Mouse (Mus musculus) intestine, embryonic 14.5 days (tissue): ENCODE measurements at regions not wholly inside any gene's neighbourhood (a gene's known extent, or its start where the extent isn't known, plus 50 kb on each side); places are given as distances from the start of the nearest gene placed in this dataset.

Experiments used
- ATAC-seq: fragments of 200-750 bp; cut with Nextera tagmentation; replicated peaks from 2 replicates; pipeline ENCODE4 v1.8.0; 2017; ENCODE audit warnings: low read depth, moderate number of reproducible peaks, moderate TSS enrichment, moderate library complexity; ENCODE audit not compliant: low FRiP score, low TSS enrichment
- DNase-seq: peaks from one replicate; pipeline ENCODE4 v3.0.0-alpha.2; 2018; ENCODE audit warnings: low spot score
- H3K27ac ChIP-seq: fragments of 300-500 bp; sonication (generic); 2 replicates; pipeline ENCODE4 v1.5.1; 2014; ENCODE audit warnings: low read depth, mild to moderate bottlenecking, control low read depth
- H3K27me3 ChIP-seq: fragments of 300-500 bp; sonication (generic); replicated peaks from 2 replicates; pipeline ENCODE4 v1.6.1; 2014; ENCODE audit warnings: low read length, control low read depth; ENCODE audit not compliant: control insufficient read depth, insufficient read depth
- H3K36me3 ChIP-seq: fragments of 300-500 bp; sonication (generic); 2 replicates; pipeline ENCODE4 v1.6.1; 2014; ENCODE audit warnings: low read length, control low read depth; ENCODE audit not compliant: control insufficient read depth, insufficient read depth
- H3K4me1 ChIP-seq: fragments of 300-500 bp; sonication (generic); replicated peaks from 2 replicates; pipeline ENCODE4 v1.6.1; 2014; ENCODE audit warnings: low read length, control low read depth, mixed read lengths; ENCODE audit not compliant: control insufficient read depth, insufficient read depth
- H3K4me2 ChIP-seq: fragments of 300-500 bp; sonication (generic); 2 replicates; pipeline ENCODE4 v1.6.1; 2014; ENCODE audit warnings: low read length
- H3K4me3 ChIP-seq: fragments of 300-500 bp; sonication (generic); 2 replicates; pipeline ENCODE4 v1.5.1; 2014; ENCODE audit warnings: low read depth, low read length, control low read depth, mixed read lengths
- H3K9ac ChIP-seq: fragments of 300-500 bp; sonication (generic); 2 replicates; pipeline ENCODE4 v1.6.1; 2014; ENCODE audit warnings: mild to moderate bottlenecking, low read length
- H3K9me3 ChIP-seq: fragments of 300-500 bp; sonication (generic); 2 replicates; pipeline ENCODE4 v1.6.1; 2016; ENCODE audit warnings: low read length, control low read depth; ENCODE audit not compliant: control insufficient read depth
- WGBS: fragments of 180-500 bp; shearing (Covaris S2); extraction: QIAGEN DNeasy Blood & Tissue Kit; methylation state at CpG from one replicate; pipeline ENCODE4 v1.1.7; 2014; 5-methylcytosine and 5-hydroxymethylcytosine counted together

GRCm38 (mm10) chr1:186267317-186267716, 150.2 kb upstream of the Lyplal1 start:
- Histone ChIP-seq H3K36me3 (no peaks in the 10 kb centered on the region), H3K27me3 (no peaks in the 10 kb centered on the region), H3K4me2 (no peak overlapping the region), H3K4me3 (no peak overlapping the region), H3K9me3 (no peaks in the 10 kb centered on the region), H3K27ac (no peak overlapping the region), H3K4me1 (peaks cover 4% of the 10 kb centered on the region; the same call in 1 of the 2 replicates), H3K9ac (no peak overlapping the region)
- WGBS: 47% methylated on average over 2 of the region's 2 CpGs
- DNase-seq: peak; percentile 36
- ATAC-seq: no peak

- H3K4me2 ChIP-seq: no peak overlapping the region
- no peak overlapping the region for H3K4me3 ChIP-seq
- WGBS: 15% methylated on average over 3 of the region's 3 CpGs
- DNase-seq (peak; percentile 52), ATAC-seq (no peak)
- H3K4me1 ChIP-seq: peaks cover 21% of the 10 kb centered on the region
- no peaks in the 10 kb centered on the region for H3K27me3 ChIP-seq
- H3K27ac ChIP-seq: peak overlapping the region; percentile 59; the same call in 1 of the 2 replicates
- no peak overlapping the region for H3K9ac ChIP-seq
- no peaks in the 10 kb centered on the region for H3K9me3 ChIP-seq
- no peaks in the 10 kb centered on the region for H3K36me3 ChIP-seq
These were observed 147.5 kb upstream of the Lyplal1 start for GRCm38 (mm10) chr1:186264639-186265038.

GRCm38 (mm10) chr1:186263955-186264354, 146.8 kb upstream of the Lyplal1 start:
- Histone ChIP-seq H3K36me3 (no peaks in the 10 kb centered on the region), H3K4me2 (no peak overlapping the region), H3K9me3 (no peaks in the 10 kb centered on the region), H3K9ac (no peak overlapping the region), H3K4me1 (peaks cover 21% of the 10 kb centered on the region), H3K4me3 (no peak overlapping the region), H3K27me3 (no peaks in the 10 kb centered on the region), H3K27ac (no peak overlapping the region)
- no peak for ATAC-seq
- peak; percentile 39 for DNase-seq
- WGBS: 53% methylated on average over 7 of the region's 7 CpGs

GRCm38 (mm10) chr1:186263196-186263595, 146.1 kb upstream of the Lyplal1 start:
- H3K27ac ChIP-seq: no peak overlapping the region
- H3K9me3 ChIP-seq: no peaks in the 10 kb centered on the region
- ATAC-seq: no peak
- WGBS: 69% methylated on average over 3 of the region's 3 CpGs
- peak; percentile 16 for DNase-seq
- peaks cover 21% of the 10 kb centered on the region for H3K4me1 ChIP-seq
- H3K4me3 ChIP-seq: no peak overlapping the region
- no peak overlapping the region for H3K4me2 ChIP-seq
- no peak overlapping the region for H3K9ac ChIP-seq
- no peaks in the 10 kb centered on the region for H3K27me3 ChIP-seq
- H3K36me3 ChIP-seq: no peaks in the 10 kb centered on the region

- Histone ChIP-seq H3K4me2 (no peak overlapping the region), H3K36me3 (no peaks in the 10 kb centered on the region), H3K9ac (no peak overlapping the region), H3K4me1 (peaks cover 21% of the 10 kb centered on the region), H3K27me3 (no peaks in the 10 kb centered on the region), H3K9me3 (no peaks in the 10 kb centered on the region), H3K4me3 (no peak overlapping the region), H3K27ac (no peak overlapping the region)
- peak; percentile 47 for DNase-seq
- ATAC-seq: no peak
- WGBS: 63% methylated on average over 6 of the region's 6 CpGs
These were observed 144.9 kb upstream of the Lyplal1 start for GRCm38 (mm10) chr1:186262040-186262439.

- Histone ChIP-seq H3K27ac (peak overlapping the region; percentile 38; the same call in 1 of the 2 replicates), H3K9me3 (no peaks in the 10 kb centered on the region), H3K4me1 (peaks cover 21% of the 10 kb centered on the region), H3K27me3 (no peaks in the 10 kb centered on the region), H3K4me2 (no peak overlapping the region), H3K9ac (no peak overlapping the region), H3K36me3 (no peaks in the 10 kb centered on the region), H3K4me3 (no peak overlapping the region)
- DNase-seq: peak; percentile 81
- WGBS: 22% methylated on average over 4 of the region's 4 CpGs
- no peak for ATAC-seq
These were observed 144.3 kb upstream of the Lyplal1 start for GRCm38 (mm10) chr1:186261326-186261833.

- Histone ChIP-seq H3K4me1 (peaks cover 20% of the 10 kb centered on the region), H3K36me3 (no peaks in the 10 kb centered on the region), H3K9ac (no peak overlapping the region), H3K27me3 (no peaks in the 10 kb centered on the region), H3K4me2 (no peak overlapping the region), H3K27ac (no peak overlapping the region), H3K4me3 (no peak overlapping the region), H3K9me3 (no peaks in the 10 kb centered on the region)
- 79% methylated on average over 1 of the region's 1 CpGs for WGBS
- no peak for DNase-seq
- 0 out of 2 replicates have a peak, but pooled peaks have one; percentile 27 for ATAC-seq
These were observed 140.5 kb upstream of the Lyplal1 start for GRCm38 (mm10) chr1:186257611-186258010.

GRCm38 (mm10) chr1:186255476-186256080, 138.5 kb upstream of the Lyplal1 start:
- no peak overlapping the region for H3K4me2 ChIP-seq
- no peaks in the 10 kb centered on the region for H3K9me3 ChIP-seq
- no peak for DNase-seq
- WGBS: 70% methylated on average over 8 of the region's 8 CpGs
- H3K27ac ChIP-seq: no peak overlapping the region
- no peak for ATAC-seq
- H3K4me1 ChIP-seq: peaks cover 5% of the 10 kb centered on the region
- no peaks in the 10 kb centered on the region for H3K36me3 ChIP-seq
- no peak overlapping the region for H3K4me3 ChIP-seq
- no peaks in the 10 kb centered on the region for H3K27me3 ChIP-seq
- no peak overlapping the region for H3K9ac ChIP-seq

GRCm38 (mm10) chr1:186254500-186254899, 137.4 kb upstream of the Lyplal1 start:
- ATAC-seq: no peak
- Histone ChIP-seq H3K36me3 (no peaks in the 10 kb centered on the region), H3K4me2 (no peak overlapping the region), H3K9me3 (no peaks in the 10 kb centered on the region), H3K4me1 (peaks cover 8% of the 10 kb centered on the region; the same call in 1 of the 2 replicates), H3K27ac (no peak overlapping the region), H3K27me3 (no peaks in the 10 kb centered on the region), H3K4me3 (no peak overlapping the region), H3K9ac (no peak overlapping the region)
- WGBS: 39% methylated on average over 3 of the region's 3 CpGs
- DNase-seq: no peak
